Mouse (Mus musculus): ENCODE results near the gene Cdc14a. TPM values are rescaled to one million over a fixed set of nuclear protein-coding genes. Genes with fewer than 3 reads are reported as not detected.

Cdc14a gene
- total and polyA plus RNA-seq, 3 experiments, result 2.6 to 5.9 TPM; not detected in 1

GRCm38 (mm10) chr3:116227383-116227782 is 196.4 kb downstream of the Cdc14a start:
- Histone ChIP-seq H3K9ac (ENCODE audit: control insufficient read depth, low read depth, low read length, poor library complexity, severe bottlenecking) (no peak overlapping the region), H3K9me3 (replicated peaks; ENCODE audit: insufficient read depth, low read length) (no peaks in the 10 kb centered on the region), H3K27me3 (ENCODE audit: control insufficient read depth in 1 of 2, insufficient read depth in 2 of 2, low read length in 2 of 2) (peaks cover 0 to 1% of the 10 kb centered on the region in 2 experiments; a peak in 2 of 4 replicates), H3K36me3 (ENCODE audit: control insufficient read depth in 1 of 2, insufficient read depth in 2 of 2, low read length in 2 of 2) (no peaks in the 10 kb centered on the region), H3K79me2 (ENCODE audit: control insufficient read depth, insufficient read depth, low read length, poor library complexity) (no peaks in the 10 kb centered on the region), H3K4me3 (ENCODE audit: control insufficient read depth in 1 of 2, insufficient read depth in 1 of 2, low read depth in 2 of 2, low read length in 2 of 2) (no peak overlapping the region), H3K4me1 (ENCODE audit: control insufficient read depth in 1 of 2, insufficient read depth in 2 of 2, low read length in 2 of 2) (no peaks in the 10 kb centered on the region), H3K27ac (ENCODE audit: control insufficient read depth, low read depth, low read length) (no peak overlapping the region)
- DNase-seq (ENCODE audit: low read depth, low spot score), result no peak
- TF ChIP-seq CTCF (IDR thresholded peaks at IDR 0.05 in 2 of 3, conservative IDR thresholded peaks at IDR 0.05 in 1 of 3; ENCODE audit: control insufficient read depth in 1 of 3, insufficient read depth in 1 of 3, low read depth in 2 of 3, low read length in 3 of 3, poor library complexity in 1 of 3, severe bottlenecking in 1 of 3), result no peak
- TF ChIP-seq MXI1 (IDR thresholded peaks at IDR 0.05; ENCODE audit: low read depth, low read length), result no peak
- TF ChIP-seq MAZ (IDR thresholded peaks at IDR 0.05; ENCODE audit: low read depth, low read length), result no peak
- TF ChIP-seq TCF12 (IDR thresholded peaks at IDR 0.05; ENCODE audit: low read depth, low read length), result no peak
- TF ChIP-seq ZMIZ1 (IDR thresholded peaks at IDR 0.05; ENCODE audit: low read depth, low read length), result no peak
- no peak for TF ChIP-seq UBTF (IDR thresholded peaks at IDR 0.05; ENCODE audit: borderline replicate concordance, insufficient read depth, low read depth, low read length)
- no peak for TF ChIP-seq RCOR1 (IDR thresholded peaks at IDR 0.05; ENCODE audit: low read depth, low read length)
- no peak for TF ChIP-seq MYC (IDR thresholded peaks at IDR 0.05; ENCODE audit: low read depth, low read length)
- TF ChIP-seq TBP (IDR thresholded peaks at IDR 0.05; ENCODE audit: low read depth, low read length), result no peak
- TF ChIP-seq ETS1 (IDR thresholded peaks at IDR 0.05; ENCODE audit: low read depth, low read length), result no peak
- TF ChIP-seq HCFC1 (IDR thresholded peaks at IDR 0.05; ENCODE audit: low read depth, low read length), result no peak
- no peak for TF ChIP-seq SIN3A (IDR thresholded peaks at IDR 0.05; ENCODE audit: low read length)
- no peak for TF ChIP-seq GABPA (IDR thresholded peaks at IDR 0.05; ENCODE audit: low read depth, low read length)
- no peak for TF ChIP-seq ZC3H11A (IDR thresholded peaks at IDR 0.05; ENCODE audit: low read depth, low read length)
- TF ChIP-seq GATA1 (IDR thresholded peaks at IDR 0.05; ENCODE audit: low read depth, low read length), result no peak
- TF ChIP-seq POLR2AphosphoS5 (IDR thresholded peaks at IDR 0.05; ENCODE audit: borderline replicate concordance, low read depth, low read length), result no peak
- no peak for TF ChIP-seq E2F4 (IDR thresholded peaks at IDR 0.05; ENCODE audit: borderline replicate concordance, low read depth, low read length)
- TF ChIP-seq ZKSCAN1 (IDR thresholded peaks at IDR 0.05; ENCODE audit: low read depth, low read length), result no peak

GRCm38 (mm10) chr3:116226915-116227314 is 196.9 kb downstream of the Cdc14a start:
- Histone ChIP-seq H3K27me3 (ENCODE audit: control insufficient read depth in 1 of 2, insufficient read depth in 2 of 2, low read length in 2 of 2) (peaks cover 0 to 1% of the 10 kb centered on the region in 2 experiments; a peak in 2 of 4 replicates), H3K27ac (ENCODE audit: control insufficient read depth, low read depth, low read length) (no peak overlapping the region), H3K79me2 (ENCODE audit: control insufficient read depth, insufficient read depth, low read length, poor library complexity) (no peaks in the 10 kb centered on the region), H3K9ac (ENCODE audit: control insufficient read depth, low read depth, low read length, poor library complexity, severe bottlenecking) (no peak overlapping the region), H3K4me1 (ENCODE audit: control insufficient read depth in 1 of 2, insufficient read depth in 2 of 2, low read length in 2 of 2) (no peaks in the 10 kb centered on the region), H3K4me3 (ENCODE audit: control insufficient read depth in 1 of 2, insufficient read depth in 1 of 2, low read depth in 2 of 2, low read length in 2 of 2) (no peak overlapping the region), H3K9me3 (replicated peaks; ENCODE audit: insufficient read depth, low read length) (no peaks in the 10 kb centered on the region), H3K36me3 (ENCODE audit: control insufficient read depth in 1 of 2, insufficient read depth in 2 of 2, low read length in 2 of 2) (no peaks in the 10 kb centered on the region)
- no peak for TF ChIP-seq NELFE (IDR thresholded peaks at IDR 0.05; ENCODE audit: low read depth, low read length)
- TF ChIP-seq POLR2AphosphoS2 (IDR thresholded peaks at IDR 0.05; ENCODE audit: low read length), result no peak
- no peak for TF ChIP-seq MAX (IDR thresholded peaks at IDR 0.05; ENCODE audit: low read length)
- TF ChIP-seq TBP (IDR thresholded peaks at IDR 0.05; ENCODE audit: low read depth, low read length), result no peak
- TF ChIP-seq TAL1 (IDR thresholded peaks at IDR 0.05; ENCODE audit: low read length), result no peak
- TF ChIP-seq ELF1 (IDR thresholded peaks at IDR 0.05; ENCODE audit: low read depth, low read length), result no peak
- no peak for TF ChIP-seq ETS1 (IDR thresholded peaks at IDR 0.05; ENCODE audit: low read depth, low read length)
- no peak for TF ChIP-seq E2F4 (IDR thresholded peaks at IDR 0.05; ENCODE audit: borderline replicate concordance, low read depth, low read length)
- no peak for TF ChIP-seq MAZ (IDR thresholded peaks at IDR 0.05; ENCODE audit: low read depth, low read length)
- no peak for TF ChIP-seq NRF1 (IDR thresholded peaks at IDR 0.05; ENCODE audit: insufficient read depth, low read depth, low read length, poor library complexity, severe bottlenecking)
- TF ChIP-seq GABPA (IDR thresholded peaks at IDR 0.05; ENCODE audit: low read depth, low read length), result no peak
- no peak for TF ChIP-seq CHD2 (IDR thresholded peaks at IDR 0.05; ENCODE audit: low read length)
- no peak for TF ChIP-seq TCF12 (IDR thresholded peaks at IDR 0.05; ENCODE audit: low read depth, low read length)
- no peak for TF ChIP-seq MEF2A (IDR thresholded peaks at IDR 0.05; ENCODE audit: extremely low read depth, insufficient replicate concordance, low read depth, low read length, poor library complexity, severe bottlenecking)
- TF ChIP-seq MYB (IDR thresholded peaks at IDR 0.05; ENCODE audit: low read depth, low read length), result no peak
- TF ChIP-seq JUND (IDR thresholded peaks at IDR 0.05; ENCODE audit: low read depth, low read length), result no peak
- no peak for TF ChIP-seq MAFK (IDR thresholded peaks at IDR 0.05; ENCODE audit: borderline replicate concordance, low read depth, low read length)
- TF ChIP-seq KAT2A (conservative IDR thresholded peaks at IDR 0.05; ENCODE audit: low read depth, low read length), result no peak
- TF ChIP-seq USF2 (IDR thresholded peaks at IDR 0.05; ENCODE audit: borderline replicate concordance in 1 of 2, insufficient read depth in 1 of 2, low read depth in 1 of 2, low read length in 2 of 2), result no peak
- TF ChIP-seq MXI1 (IDR thresholded peaks at IDR 0.05; ENCODE audit: low read depth, low read length), result no peak
- DNase-seq (ENCODE audit: low read depth, low spot score), result no peak
